Mouse (Mus musculus) cerebellum, adult 2 months (tissue): ENCODE measurements around the gene Tango6.

Experiments used
- CTCF ChIP-seq: fragments of 200-500 bp; IDR thresholded peaks from 2 replicates; pipeline ENCODE4 v1.5.1; 2011; ENCODE audit warnings: low read depth, mild to moderate bottlenecking, control low read depth, low read length, moderate library complexity, borderline replicate concordance; ENCODE audit not compliant: insufficient read depth
- POLR2A ChIP-seq: fragments of 200-500 bp; IDR thresholded peaks from 2 replicates; pipeline ENCODE4 v1.6.1; 2011; ENCODE audit warnings: low read length, control low read depth, borderline replicate concordance; ENCODE audit not compliant: insufficient read depth

- peak; percentile 71 for TF ChIP-seq POLR2A
- TF ChIP-seq CTCF, result no peak
These were observed 210.8 kb downstream of the Tango6 start, which contains the start of gene Utp4 for GRCm38 (mm10) chr8:106893481-106894156.
